Mouse (Mus musculus) intestine, postnatal 0 days (tissue): ENCODE measurements at regions not wholly inside any gene's neighbourhood (a gene's known extent, or its start where the extent isn't known, plus 50 kb on each side); places are given as distances from the start of the nearest gene placed in this dataset.

ENCODE experiments used
- ATAC-seq: fragments of 200-750 bp; cut with Nextera tagmentation; 2 replicates; pipeline ENCODE4 v1.8.0; 2017; ENCODE audit warnings: mild to moderate bottlenecking, moderate TSS enrichment, moderate library complexity
- H3K27ac ChIP-seq: fragments of 300-500 bp; sonication (generic); 2 replicates; pipeline ENCODE4 v1.5.1; 2014; ENCODE audit warnings: mild to moderate bottlenecking, low read depth, low read length, moderate library complexity
- H3K27me3 ChIP-seq: fragments of 300-500 bp; sonication (generic); replicated peaks from 2 replicates; pipeline ENCODE4 v1.6.1; 2014; ENCODE audit warnings: low read length, mixed read lengths; ENCODE audit not compliant: control insufficient read depth, insufficient read depth
- H3K36me3 ChIP-seq: fragments of 300-500 bp; sonication (generic); 2 replicates; pipeline ENCODE4 v1.6.1; 2014; ENCODE audit warnings: mild to moderate bottlenecking, moderate library complexity; ENCODE audit not compliant: control insufficient read depth, insufficient read depth
- H3K4me1 ChIP-seq: fragments of 300-500 bp; sonication (generic); replicated peaks from 2 replicates; pipeline ENCODE4 v1.6.1; 2014; ENCODE audit warnings: antibody characterized with exemption, low read length, mixed read lengths; ENCODE audit not compliant: control insufficient read depth, insufficient read depth
- H3K4me2 ChIP-seq: fragments of 300-500 bp; sonication (generic); replicated peaks from 2 replicates; pipeline ENCODE4 v1.6.1; 2014; ENCODE audit warnings: low read depth, mild to moderate bottlenecking, moderate library complexity
- H3K4me3 ChIP-seq: fragments of 300-500 bp; sonication (generic); 2 replicates; pipeline ENCODE4 v1.5.1; 2014; ENCODE audit warnings: low read depth, low read length
- H3K9ac ChIP-seq: fragments of 300-500 bp; sonication (generic); 2 replicates; pipeline ENCODE4 v1.6.1; 2014; ENCODE audit warnings: mild to moderate bottlenecking, low read depth, low read length
- H3K9me3 ChIP-seq: fragments of 300-500 bp; sonication (generic); 2 replicates; pipeline ENCODE4 v1.6.1; 2016; ENCODE audit warnings: mixed run types; ENCODE audit not compliant: control insufficient read depth
- CTCF ChIP-seq: sonication (generic); IDR thresholded peaks from 2 replicates; pipeline ENCODE4 v1.5.1; 2016; ENCODE audit warnings: low read depth, mild to moderate bottlenecking, control low read depth, antibody characterized with exemption, moderate library complexity
- WGBS: fragments of 180-500 bp; shearing (Covaris S2); extraction: QIAGEN DNeasy Blood & Tissue Kit; methylation state at CpG from one replicate; pipeline ENCODE4 v1.1.7; 2014; 5-methylcytosine and 5-hydroxymethylcytosine counted together

- peak; percentile 48; the same call in 1 of the 2 replicates for ATAC-seq
- Histone ChIP-seq H3K4me2 (no peak overlapping the region), H3K36me3 (no peaks in the 10 kb centered on the region), H3K27ac (no peak overlapping the region), H3K4me3 (no peak overlapping the region), H3K9me3 (no peaks in the 10 kb centered on the region), H3K27me3 (no peaks in the 10 kb centered on the region), H3K4me1 (no peaks in the 10 kb centered on the region), H3K9ac (no peak overlapping the region)
- TF ChIP-seq CTCF = no peak
Measured at GRCm38 (mm10) chr10:98686370-98686769, 227.8 kb upstream of the Atp2b1 start.

GRCm38 (mm10) chr10:98691816-98692215 is 222.4 kb upstream of the Atp2b1 start:
- no peak overlapping the region for H3K27ac ChIP-seq
- WGBS = 76% methylated on average over 5 of the region's 5 CpGs
- no peaks in the 10 kb centered on the region for H3K27me3 ChIP-seq
- no peaks in the 10 kb centered on the region for H3K9me3 ChIP-seq
- 0 out of 2 replicates have a peak, but pooled peaks cover 5% of the 10 kb centered on the region for H3K4me1 ChIP-seq
- ATAC-seq = no peak
- no peak for TF ChIP-seq CTCF
- H3K4me3 ChIP-seq = no peak overlapping the region
- H3K4me2 ChIP-seq = no peak overlapping the region
- no peaks in the 10 kb centered on the region for H3K36me3 ChIP-seq
- H3K9ac ChIP-seq = no peak overlapping the region

- no peak for TF ChIP-seq CTCF
- peak; percentile 99 for ATAC-seq
Measured at GRCm38 (mm10) chr10:98694690-98695370, 219.4 kb upstream of the Atp2b1 start.

GRCm38 (mm10) chr10:98695371-98695725 is 218.9 kb upstream of the Atp2b1 start:
- H3K4me1 ChIP-seq = 0 out of 2 replicates have a peak, but pooled peaks cover 5% of the 10 kb centered on the region
- no peak; the same call in 1 of the 2 replicates for ATAC-seq
- 60% methylated on average over 2 of the region's 2 CpGs for WGBS

More at GRCm38 (mm10) chr10:98694690-98695370, 219.4 kb upstream of the Atp2b1 start:
- no peak overlapping the region for H3K9ac ChIP-seq
- H3K4me3 ChIP-seq = no peak overlapping the region
- H3K27me3 ChIP-seq = no peaks in the 10 kb centered on the region
- H3K36me3 ChIP-seq = no peaks in the 10 kb centered on the region
- 43% methylated on average over 2 of the region's 2 CpGs for WGBS
- H3K27ac ChIP-seq = no peak overlapping the region
- H3K9me3 ChIP-seq = no peaks in the 10 kb centered on the region
- H3K4me2 ChIP-seq = no peak overlapping the region
- 0 out of 2 replicates have a peak, but pooled peaks cover 5% of the 10 kb centered on the region for H3K4me1 ChIP-seq

GRCm38 (mm10) chr10:98697866-98698265 is 216.3 kb upstream of the Atp2b1 start:
- WGBS = 79% methylated on average over 4 of the region's 4 CpGs
- no peaks in the 10 kb centered on the region for H3K27me3 ChIP-seq
- H3K36me3 ChIP-seq = no peaks in the 10 kb centered on the region
- H3K4me3 ChIP-seq = no peak overlapping the region
- no peaks in the 10 kb centered on the region for H3K9me3 ChIP-seq
- H3K4me2 ChIP-seq = no peak overlapping the region
- ATAC-seq = no peak
- no peak overlapping the region for H3K9ac ChIP-seq
- no peak for TF ChIP-seq CTCF
- 0 out of 2 replicates have a peak, but pooled peaks cover 5% of the 10 kb centered on the region for H3K4me1 ChIP-seq
- no peak overlapping the region for H3K27ac ChIP-seq

More at GRCm38 (mm10) chr10:98695371-98695725, 218.9 kb upstream of the Atp2b1 start:
- H3K27me3 ChIP-seq = no peaks in the 10 kb centered on the region
- no peaks in the 10 kb centered on the region for H3K36me3 ChIP-seq
- H3K27ac ChIP-seq = no peak overlapping the region
- no peak overlapping the region for H3K9ac ChIP-seq
- no peaks in the 10 kb centered on the region for H3K9me3 ChIP-seq
- no peak for TF ChIP-seq CTCF
- no peak overlapping the region for H3K4me3 ChIP-seq
- no peak overlapping the region for H3K4me2 ChIP-seq

- Histone ChIP-seq H3K9ac (no peak overlapping the region), H3K36me3 (no peaks in the 10 kb centered on the region), H3K4me3 (no peak overlapping the region), H3K4me1 (0 out of 2 replicates have a peak, but pooled peaks cover 5% of the 10 kb centered on the region), H3K27ac (no peak overlapping the region), H3K9me3 (no peaks in the 10 kb centered on the region), H3K27me3 (no peaks in the 10 kb centered on the region), H3K4me2 (no peak overlapping the region)
- no peak for ATAC-seq
- 79% methylated on average over 4 of the region's 4 CpGs for WGBS
- no peak for TF ChIP-seq CTCF
Measured at GRCm38 (mm10) chr10:98699579-98699978, 214.6 kb upstream of the Atp2b1 start.
